Mouse (Mus musculus) spleen, embryonic (tissue): ENCODE data around the gene Alox12.

Experiments used
- CTCF ChIA-PET: fragments of 350-600 bp; sonication (Branson Sonifier 250); formaldehyde crosslinking; loops from one replicate; lab custom pipeline; 2022; lab: Charles Lee

Alox12 gene

GRCm38 (mm10) chr11:70221603-70222500, 33.3 kb downstream of the Alox12 start:
- CTCF ChIA-PET, result interaction anchor here (0.7 to 0.9 kb wide), 2 partner anchors 11 to 291 kb away, joined by 3 to 7 read pairs; no protein-coding TSS in a partner anchor

GRCm38 (mm10) chr11:70220731-70221602, 34.2 kb downstream of the Alox12 start, which contains the start of gene Slc16a13:
TSS of gene Slc16a13 (minus strand) at chr11:70221064.
- CTCF ChIA-PET, result interaction anchor here (0.6 to 0.9 kb wide), 2 partner anchors 12 to 17 kb away, joined by 3 read pairs; partner anchors contain the start of gene 0610010K14Rik

- CTCF ChIA-PET, result interaction anchor here (0.6 kb wide), 1 partner anchor 17 kb away, joined by 3 read pairs; the partner anchor contains the start of gene 0610010K14Rik
These were observed 34.8 kb downstream of the Alox12 start for GRCm38 (mm10) chr11:70220323-70220722.

GRCm38 (mm10) chr11:70219873-70220272, 35.3 kb downstream of the Alox12 start:
- CTCF ChIA-PET, result interaction anchor here (0.5 to 0.6 kb wide), 2 partner anchors 18 to 576 kb away, joined by 3 to 9 read pairs; partner anchors contain the start of gene 0610010K14Rik

DNA sequence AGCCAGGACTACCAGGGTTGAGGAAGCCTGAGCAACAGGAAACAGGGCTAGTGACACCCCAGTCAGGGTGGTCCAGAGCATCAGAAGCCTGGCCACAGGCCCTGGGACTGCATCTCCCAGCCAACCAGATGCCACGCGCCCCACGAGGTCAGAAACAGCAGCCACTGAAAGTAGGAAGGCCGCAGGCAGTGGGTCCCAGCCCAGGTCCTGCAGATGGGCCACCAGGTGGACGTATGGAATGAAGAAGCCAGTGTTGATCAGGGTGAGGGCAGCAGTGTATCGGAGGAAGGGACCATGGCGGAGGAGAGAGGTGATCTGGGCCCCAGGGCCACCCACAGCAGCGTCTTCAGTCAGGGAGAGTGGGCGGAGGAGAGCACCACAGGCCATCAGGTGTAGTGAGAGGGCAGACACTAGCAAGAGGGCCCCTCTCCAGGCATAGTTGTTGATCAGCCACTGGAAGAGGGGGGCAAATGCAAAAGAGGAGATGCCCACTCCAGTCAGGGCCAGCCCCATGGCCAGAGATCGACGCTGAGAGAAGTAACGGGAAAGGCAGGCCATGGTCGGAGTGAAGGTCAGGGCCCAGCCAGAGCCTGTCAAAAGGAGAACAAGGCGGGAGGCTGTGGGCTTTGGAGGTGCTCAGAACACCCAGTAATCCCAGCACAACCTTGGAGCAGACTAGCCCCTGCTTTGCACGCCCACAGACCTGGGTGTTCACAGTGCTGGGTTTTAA, 36.2 kb downstream of the Alox12 start:
- CTCF ChIA-PET, result no interaction called here

- CTCF ChIA-PET, result no interaction called here
These were observed 37.1 kb downstream of the Alox12 start for GRCm38 (mm10) chr11:70218039-70218438.

GRCm38 (mm10) chr11:70216103-70216502, 39.0 kb downstream of the Alox12 start:
- CTCF ChIA-PET, result interaction anchor here (0.6 kb wide), 1 partner anchor 15 kb away, joined by 12 read pairs; no protein-coding TSS in a partner anchor

GRCm38 (mm10) chr11:70215301-70215700, 39.9 kb downstream of the Alox12 start:
- CTCF ChIA-PET, result no interaction called here

GRCm38 (mm10) chr11:70214856-70215209, 40.3 kb downstream of the Alox12 start:
- CTCF ChIA-PET, result interaction anchor here (0.8 kb wide), 1 partner anchor 10 kb away, joined by 4 read pairs; no protein-coding TSS in a partner anchor

DNA sequence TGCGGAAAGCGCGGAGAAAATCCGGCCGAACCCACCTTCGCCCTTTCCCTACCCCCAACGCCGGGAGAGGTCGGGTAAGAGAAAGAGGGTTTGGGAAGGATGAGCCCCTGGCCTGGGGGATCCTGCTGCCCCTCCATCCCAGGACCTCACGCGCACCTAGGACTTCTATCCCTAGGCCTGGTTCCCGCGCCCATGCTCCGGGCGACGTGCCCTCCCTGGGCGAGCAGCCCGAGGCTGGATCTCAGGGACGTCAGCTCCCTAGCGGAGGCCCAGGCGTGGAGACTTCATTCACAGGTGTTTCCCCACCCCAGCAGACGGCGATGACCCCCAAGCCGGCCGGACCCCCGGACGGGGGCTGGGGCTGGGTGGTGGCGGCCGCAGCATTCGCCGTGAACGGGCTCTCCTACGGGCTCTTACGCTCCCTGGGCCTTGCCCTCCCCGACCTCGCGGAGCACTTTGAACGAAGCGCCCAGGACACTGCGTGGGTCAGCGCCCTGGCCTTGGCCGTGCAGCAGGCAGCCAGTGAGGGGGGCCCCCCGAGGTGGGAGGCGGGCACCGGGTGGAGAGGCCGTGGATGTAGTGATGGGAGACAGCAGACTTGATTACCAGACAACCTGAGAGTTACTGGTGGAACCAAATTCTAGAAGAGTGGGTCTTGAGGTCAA, 40.8 kb downstream of the Alox12 start:
- CTCF ChIA-PET, result interaction anchor here (0.6 to 0.8 kb wide), 3 partner anchors 9 to 617 kb away, joined by 3 to 5 read pairs (median 4); partner anchors contain the start of gene Bcl6b

DNA sequence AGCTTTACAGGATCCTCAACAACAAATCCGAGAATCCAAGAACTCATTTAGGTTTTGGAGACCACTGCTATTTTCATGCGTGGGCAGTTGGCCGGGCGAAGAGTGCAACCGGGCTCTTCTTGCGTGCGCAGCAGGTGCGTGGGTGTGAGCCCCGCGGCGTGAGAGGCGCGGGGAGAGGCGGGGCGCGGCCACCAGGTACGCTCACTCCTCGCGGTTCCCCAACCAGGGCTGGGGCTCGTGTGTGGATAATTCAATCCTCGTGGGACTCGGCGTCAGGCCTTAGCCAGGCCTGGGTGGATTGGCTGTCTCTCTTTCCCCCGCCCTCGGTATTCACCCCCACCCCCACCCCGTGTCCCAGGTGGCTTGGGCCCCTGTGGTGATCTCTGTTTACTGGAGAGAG, 41.4 kb downstream of the Alox12 start:
- CTCF ChIA-PET, result interaction anchor here (0.6 to 0.8 kb wide), 3 partner anchors 8 to 616 kb away, joined by 3 to 5 read pairs (median 4); partner anchors contain the start of gene Bcl6b

DNA sequence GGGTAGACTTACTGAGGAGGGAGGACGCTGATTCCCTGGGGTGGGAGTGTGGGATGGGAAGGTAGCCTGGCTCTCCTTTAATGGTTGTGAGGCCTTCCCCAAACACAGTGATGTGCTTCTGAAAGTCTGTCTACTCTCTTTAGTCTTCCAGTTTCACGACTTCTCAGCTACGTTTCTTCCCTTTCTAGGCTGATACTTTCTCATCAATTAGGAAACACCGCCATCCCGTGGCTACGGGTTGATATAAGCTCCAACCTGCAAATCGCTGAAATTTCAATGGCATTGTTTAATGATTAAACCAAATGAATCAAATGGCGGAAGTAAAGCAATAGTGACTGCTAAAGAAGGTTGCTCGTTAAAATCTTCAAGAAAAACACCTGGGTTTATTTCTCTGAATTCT, 42.3 kb downstream of the Alox12 start:
- CTCF ChIA-PET, result interaction anchor here (0.7 to 1.0 kb wide), 2 partner anchors 18 to 107 kb away, joined by 3 to 4 read pairs; no protein-coding TSS in a partner anchor

- CTCF ChIA-PET, result interaction anchor here (0.5 to 1.0 kb wide), 2 partner anchors 18 to 42 kb away, joined by 3 read pairs; no protein-coding TSS in a partner anchor
These were observed 42.7 kb downstream of the Alox12 start, which contains the start of gene Slc16a11 for GRCm38 (mm10) chr11:70212423-70212822. TSS of gene Slc16a11 (plus strand) at chr11:70212752.

- CTCF ChIA-PET, result interaction anchor here (0.5 kb wide), 1 partner anchor 41 kb away, joined by 3 read pairs; no protein-coding TSS in a partner anchor
These were observed 43.2 kb downstream of the Alox12 start for GRCm38 (mm10) chr11:70211972-70212371.

GRCm38 (mm10) chr11:70210681-70211080, 44.5 kb downstream of the Alox12 start:
- CTCF ChIA-PET, result no interaction called here

DNA sequence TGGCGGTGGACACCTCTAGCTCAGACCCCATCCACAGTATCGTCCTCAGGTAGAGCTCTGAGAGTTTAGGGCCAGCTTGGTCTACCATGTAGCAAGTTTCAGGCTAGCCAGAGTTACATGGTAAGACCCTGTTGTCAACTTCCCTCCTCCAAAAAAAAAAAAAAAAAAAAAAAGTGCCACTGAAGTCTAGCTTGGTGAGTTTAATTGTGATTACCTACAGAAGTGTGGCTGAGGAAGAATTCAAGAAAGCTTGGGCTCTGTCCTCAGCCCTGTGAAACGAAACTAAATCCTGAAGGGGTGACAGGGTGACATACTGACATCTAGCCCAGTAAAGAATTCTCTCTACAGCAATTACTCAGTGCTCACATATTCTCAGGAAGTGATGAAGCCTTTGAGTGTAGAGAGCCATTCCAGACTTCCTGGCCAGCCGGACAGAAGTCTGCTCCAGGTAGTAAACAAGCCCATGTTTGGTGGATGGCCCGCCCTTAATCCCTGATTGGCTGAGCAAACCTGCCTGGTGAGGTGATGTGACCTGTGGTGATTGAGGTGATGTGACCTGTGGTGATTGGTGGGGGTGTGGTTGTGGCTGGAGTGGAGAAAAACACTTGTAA, 46.3 kb downstream of the Alox12 start:
- CTCF ChIA-PET, result no interaction called here

DNA sequence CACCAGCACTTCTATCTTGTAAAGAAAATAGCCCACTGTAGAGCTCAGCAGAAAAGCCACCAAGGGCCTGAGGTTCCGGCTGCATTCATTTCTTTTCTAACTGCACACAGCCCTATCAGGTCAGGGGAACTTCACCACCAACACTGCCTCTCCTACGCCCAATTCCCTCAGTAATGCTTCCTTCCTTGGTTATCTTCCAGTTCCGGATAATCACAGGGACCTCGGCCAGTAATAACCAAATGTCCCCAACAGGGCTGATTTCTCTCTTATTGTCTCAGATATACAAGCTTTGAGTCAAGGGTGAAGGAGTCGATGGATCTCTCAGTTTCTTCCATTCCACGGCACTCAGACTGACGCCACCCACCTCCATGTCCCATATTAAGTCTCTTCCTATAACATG, 47.9 kb downstream of the Alox12 start:
- CTCF ChIA-PET, result no interaction called here

GRCm38 (mm10) chr11:70206801-70207200, 48.4 kb downstream of the Alox12 start:
- CTCF ChIA-PET, result no interaction called here

GRCm38 (mm10) chr11:70201691-70202090, 53.5 kb downstream of the Alox12 start:
- CTCF ChIA-PET, result no interaction called here
